Mouse (Mus musculus): ENCODE measurements around the gene Cdk2ap2. TPM values are rescaled to one million over a fixed set of nuclear protein-coding genes. Genes with fewer than 3 reads are reported as not detected.

The Cdk2ap2 gene
- polyA plus RNA-seq, 1 experiment from 2014 or later = 134 TPM

GRCm38 (mm10) chr19:4082219-4082965 lies 14.6 kb upstream of the Cdk2ap2 start:
- Histone ChIP-seq H3K9me3 (ENCODE audit: control insufficient read depth, low read length) (no peaks in the 10 kb centered on the region), H3K4me2 (replicated peaks; ENCODE audit: low read depth) (no peak overlapping the region), H3K36me3 (ENCODE audit: control insufficient read depth, insufficient read depth, low read length) (no peaks in the 10 kb centered on the region), H3K27me3 (ENCODE audit: control insufficient read depth, insufficient read depth, low read length) (no peaks in the 10 kb centered on the region), H3K9ac (ENCODE audit: low read length) (no peak overlapping the region), H3K4me3 (ENCODE audit: low read depth, low read length) (no peak overlapping the region), H3K27ac (replicated peaks) (no peak overlapping the region), H3K4me1 (replicated peaks; ENCODE audit: control insufficient read depth, insufficient read depth) (no peaks in the 10 kb centered on the region)
- DNase-seq (ENCODE audit: low spot score) (no peak), ATAC-seq (ENCODE audit: low FRiP score, low TSS enrichment) (no peak)
- no peak for TF ChIP-seq EP300 (optimal IDR thresholded peaks at IDR 0.05)
- no peak for TF ChIP-seq CTCF (IDR thresholded peaks at IDR 0.05; ENCODE audit: low read depth)
- WGBS = 84% methylated on average over 11 of the region's 11 CpGs

GRCm38 (mm10) chr19:4083316-4083715 lies 13.7 kb upstream of the Cdk2ap2 start:
- 79% methylated on average over 7 of the region's 7 CpGs for WGBS
- TF ChIP-seq CTCF (IDR thresholded peaks at IDR 0.05; ENCODE audit: low read depth) (no peak), EP300 (optimal IDR thresholded peaks at IDR 0.05) (no peak)
- DNase-seq (ENCODE audit: low spot score) = no peak

DNA sequence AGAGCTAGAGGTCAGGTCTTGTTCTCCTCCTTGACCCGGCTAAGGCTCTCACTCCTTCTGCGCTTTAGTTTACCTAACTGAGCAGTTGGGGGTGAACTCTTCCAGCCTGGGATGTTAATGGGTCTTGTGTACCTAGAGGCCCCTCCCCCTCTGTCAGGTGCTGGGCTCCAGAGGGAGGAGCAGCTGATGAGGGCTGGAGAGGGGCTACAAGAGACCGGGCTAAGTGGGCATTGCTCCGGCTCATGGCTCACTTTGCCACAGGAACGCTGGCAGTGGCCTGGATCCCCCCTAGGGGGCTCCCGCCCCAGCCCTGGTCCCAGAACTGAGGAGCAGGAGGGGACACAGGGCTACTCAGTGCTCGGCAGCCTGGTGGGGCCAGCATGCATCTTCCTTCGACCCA lies 13.2 kb upstream of the Cdk2ap2 start:
- no peak overlapping the region for H3K4me3 ChIP-seq (ENCODE audit: low read depth, low read length)
- no peak overlapping the region for H3K4me2 ChIP-seq (replicated peaks; ENCODE audit: low read depth)
- ATAC-seq (ENCODE audit: low FRiP score, low TSS enrichment) = no peak
- 25% methylated on average over 8 of the region's 8 CpGs for WGBS
- H3K9ac ChIP-seq (ENCODE audit: low read length) = no peak overlapping the region
- H3K27ac ChIP-seq (replicated peaks) = no peak overlapping the region
- no peaks in the 10 kb centered on the region for H3K36me3 ChIP-seq (ENCODE audit: control insufficient read depth, insufficient read depth, low read length)
- peak; percentile 13; the same call in 1 of the 2 replicates for TF ChIP-seq CTCF (IDR thresholded peaks at IDR 0.05; ENCODE audit: low read depth)
- TF ChIP-seq EP300 (optimal IDR thresholded peaks at IDR 0.05) = no peak
- no peaks in the 10 kb centered on the region for H3K9me3 ChIP-seq (ENCODE audit: control insufficient read depth, low read length)
- no peak for DNase-seq (ENCODE audit: low spot score)
- H3K27me3 ChIP-seq (ENCODE audit: control insufficient read depth, insufficient read depth, low read length) = no peaks in the 10 kb centered on the region
- no peaks in the 10 kb centered on the region for H3K4me1 ChIP-seq (replicated peaks; ENCODE audit: control insufficient read depth, insufficient read depth)

More at GRCm38 (mm10) chr19:4083316-4083715, 13.7 kb upstream of the Cdk2ap2 start:
- H3K4me2 ChIP-seq (replicated peaks; ENCODE audit: low read depth) = no peak overlapping the region
- H3K27ac ChIP-seq (replicated peaks) = no peak overlapping the region
- no peaks in the 10 kb centered on the region for H3K27me3 ChIP-seq (ENCODE audit: control insufficient read depth, insufficient read depth, low read length)
- H3K36me3 ChIP-seq (ENCODE audit: control insufficient read depth, insufficient read depth, low read length) = no peaks in the 10 kb centered on the region
- no peaks in the 10 kb centered on the region for H3K9me3 ChIP-seq (ENCODE audit: control insufficient read depth, low read length)
- no peaks in the 10 kb centered on the region for H3K4me1 ChIP-seq (replicated peaks; ENCODE audit: control insufficient read depth, insufficient read depth)
- no peak for ATAC-seq (ENCODE audit: low FRiP score, low TSS enrichment)
- no peak overlapping the region for H3K4me3 ChIP-seq (ENCODE audit: low read depth, low read length)
- no peak overlapping the region for H3K9ac ChIP-seq (ENCODE audit: low read length)

DNA sequence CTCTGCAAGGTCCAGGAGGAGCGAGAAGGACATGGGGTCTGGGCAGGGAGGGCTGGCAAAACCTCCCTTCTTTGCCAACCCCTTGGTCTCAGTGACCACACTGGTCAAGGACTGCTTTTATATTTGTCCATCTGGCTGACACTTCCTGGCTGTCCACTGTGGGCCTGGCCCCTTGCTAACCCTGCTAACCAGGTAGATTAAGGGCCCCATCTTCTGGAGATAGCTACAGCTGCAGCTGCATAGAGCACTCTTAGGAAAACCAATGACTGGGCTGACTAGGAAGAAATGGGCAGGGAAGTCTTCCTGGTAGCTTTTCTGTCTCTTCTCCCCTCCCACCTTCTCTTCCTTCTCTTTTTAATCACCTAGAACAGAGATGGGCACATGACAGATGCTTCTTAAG lies 12.0 kb upstream of the Cdk2ap2 start:
- Histone ChIP-seq H3K27ac (replicated peaks) (no peak overlapping the region), H3K27me3 (ENCODE audit: control insufficient read depth, insufficient read depth, low read length) (no peaks in the 10 kb centered on the region), H3K4me3 (ENCODE audit: low read depth, low read length) (no peak overlapping the region), H3K9ac (ENCODE audit: low read length) (no peak overlapping the region), H3K4me1 (replicated peaks; ENCODE audit: control insufficient read depth, insufficient read depth) (no peaks in the 10 kb centered on the region), H3K36me3 (ENCODE audit: control insufficient read depth, insufficient read depth, low read length) (no peaks in the 10 kb centered on the region), H3K4me2 (replicated peaks; ENCODE audit: low read depth) (no peak overlapping the region), H3K9me3 (ENCODE audit: control insufficient read depth, low read length) (no peaks in the 10 kb centered on the region)
- 100% methylated on average over 1 of the region's 1 CpGs for WGBS
- DNase-seq (ENCODE audit: low spot score) (no peak), ATAC-seq (ENCODE audit: low FRiP score, low TSS enrichment) (peak; percentile 40; the same call in 1 of the 2 replicates)
- TF ChIP-seq CTCF (IDR thresholded peaks at IDR 0.05; ENCODE audit: low read depth) (peak; percentile 75), EP300 (optimal IDR thresholded peaks at IDR 0.05) (no peak)

DNA sequence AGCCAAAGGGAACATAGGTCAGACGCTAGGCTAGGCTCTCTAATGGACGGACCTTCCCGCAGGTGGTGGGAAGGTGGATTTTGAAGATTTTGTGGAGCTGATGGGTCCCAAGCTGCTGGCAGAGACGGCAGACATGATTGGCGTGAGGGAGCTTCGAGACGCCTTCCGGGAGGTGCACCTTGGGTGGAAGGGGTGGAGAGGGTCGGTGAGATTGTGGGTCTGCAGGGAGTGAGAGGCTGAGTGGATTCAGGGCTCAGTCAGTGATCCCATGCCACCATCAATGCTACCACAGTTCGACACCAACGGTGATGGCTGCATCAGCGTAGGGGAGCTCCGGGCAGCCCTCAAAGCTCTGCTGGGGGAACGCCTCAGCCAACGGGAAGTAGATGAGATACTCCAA lies 10.8 kb upstream of the Cdk2ap2 start:
- no peaks in the 10 kb centered on the region for H3K9me3 ChIP-seq (ENCODE audit: control insufficient read depth, low read length)
- no peak overlapping the region for H3K9ac ChIP-seq (ENCODE audit: low read length)
- no peak overlapping the region for H3K4me3 ChIP-seq (ENCODE audit: low read depth, low read length)
- no peaks in the 10 kb centered on the region for H3K27me3 ChIP-seq (ENCODE audit: control insufficient read depth, insufficient read depth, low read length)
- no peaks in the 10 kb centered on the region for H3K4me1 ChIP-seq (replicated peaks; ENCODE audit: control insufficient read depth, insufficient read depth)
- no peak overlapping the region for H3K27ac ChIP-seq (replicated peaks)
- DNase-seq (ENCODE audit: low spot score) (no peak), ATAC-seq (ENCODE audit: low FRiP score, low TSS enrichment) (no peak)
- TF ChIP-seq EP300 (optimal IDR thresholded peaks at IDR 0.05) (no peak), CTCF (IDR thresholded peaks at IDR 0.05; ENCODE audit: low read depth) (no peak)
- H3K36me3 ChIP-seq (ENCODE audit: control insufficient read depth, insufficient read depth, low read length) = no peaks in the 10 kb centered on the region
- WGBS = 90% methylated on average over 15 of the region's 15 CpGs
- H3K4me2 ChIP-seq (replicated peaks; ENCODE audit: low read depth) = no peak overlapping the region

- no peak overlapping the region for H3K4me2 ChIP-seq (replicated peaks; ENCODE audit: low read depth)
- H3K9me3 ChIP-seq (ENCODE audit: control insufficient read depth, low read length) = no peaks in the 10 kb centered on the region
- DNase-seq (ENCODE audit: low spot score) = no peak
- H3K36me3 ChIP-seq (ENCODE audit: control insufficient read depth, insufficient read depth, low read length) = no peaks in the 10 kb centered on the region
- TF ChIP-seq CTCF (IDR thresholded peaks at IDR 0.05; ENCODE audit: low read depth) = no peak
- no peak for ATAC-seq (ENCODE audit: low FRiP score, low TSS enrichment)
- no peak overlapping the region for H3K9ac ChIP-seq (ENCODE audit: low read length)
- 83% methylated on average over 5 of the region's 5 CpGs for WGBS
- no peaks in the 10 kb centered on the region for H3K27me3 ChIP-seq (ENCODE audit: control insufficient read depth, insufficient read depth, low read length)
- H3K4me1 ChIP-seq (replicated peaks; ENCODE audit: control insufficient read depth, insufficient read depth) = no peaks in the 10 kb centered on the region
- H3K4me3 ChIP-seq (ENCODE audit: low read depth, low read length) = no peak overlapping the region
- H3K27ac ChIP-seq (replicated peaks) = no peak overlapping the region
Measured at GRCm38 (mm10) chr19:4087090-4087489, 9.9 kb upstream of the Cdk2ap2 start.
